Mouse (Mus musculus) MEL (cell line): ENCODE measurements around the gene Dusp1. TPM values are rescaled to one million over a fixed set of nuclear protein-coding genes. Genes with fewer than 3 reads are reported as not detected.

Experiments
- DNase-seq: peaks from one replicate; pipeline ENCODE4 v3.0.0; 2011; ENCODE audit warnings: low read depth, low spot score
- H3K27ac ChIP-seq: 2 replicates; pipeline ENCODE4 v1.5.1; 2012; ENCODE audit warnings: low read depth, mild to moderate bottlenecking, control low read depth, low read length, moderate library complexity; ENCODE audit not compliant: control insufficient read depth
- H3K27me3 ChIP-seq, 2 experiments: fragments of 150-350 bp in 1 of 2; sonication (generic) in 1 of 2; 2 replicates each; pipeline ENCODE4 v1.6.1; 2012; ENCODE audit warnings: low read length in 2 of 2, mild to moderate bottlenecking in 2 of 2, improper control_type of control experiment in 1 of 2, moderate library complexity in 1 of 2; ENCODE audit not compliant: insufficient read depth in 2 of 2, control insufficient read depth in 1 of 2
- H3K36me3 ChIP-seq, 2 experiments: 2 replicates each; pipeline ENCODE4 v1.6.1; 2012 to 2014; ENCODE audit warnings: low read length in 2 of 2, improper control_type of control experiment in 1 of 2, inconsistent platforms in 1 of 2, mild to moderate bottlenecking in 1 of 2; ENCODE audit not compliant: insufficient read depth in 2 of 2, control insufficient read depth in 1 of 2
- H3K4me1 ChIP-seq, 2 experiments: fragments of 150-350 bp in 1 of 2; sonication (generic) in 1 of 2; 2 replicates each; pipeline ENCODE4 v1.6.1; 2012; ENCODE audit warnings: low read length in 2 of 2, improper control_type of control experiment in 1 of 2, mild to moderate bottlenecking in 1 of 2; ENCODE audit not compliant: insufficient read depth in 2 of 2, control insufficient read depth in 1 of 2
- H3K4me3 ChIP-seq, 2 experiments: fragments of 150-350 bp in 1 of 2; sonication (generic) in 1 of 2; 2 replicates each; pipeline ENCODE4 v1.5.1; 2012; ENCODE audit warnings: low read depth in 2 of 2, low read length in 2 of 2, mild to moderate bottlenecking in 2 of 2, moderate library complexity in 2 of 2, control low read depth in 1 of 2, improper control_type of control experiment in 1 of 2; ENCODE audit not compliant: control insufficient read depth in 1 of 2, insufficient read depth in 1 of 2
- H3K79me2 ChIP-seq: 2 replicates; pipeline ENCODE4 v1.6.1; 2012; ENCODE audit warnings: mild to moderate bottlenecking, low read length, moderate library complexity; ENCODE audit not compliant: control insufficient read depth, poor library complexity, insufficient read depth
- H3K9ac ChIP-seq: 2 replicates; pipeline ENCODE4 v1.6.1; 2012; ENCODE audit warnings: low read depth, mild to moderate bottlenecking, control low read depth, low read length, moderate library complexity; ENCODE audit not compliant: control insufficient read depth, poor library complexity, severe bottlenecking
- H3K9me3 ChIP-seq: fragments of 150-350 bp; sonication (generic); replicated peaks from 2 replicates; pipeline ENCODE4 v1.6.1; 2012; ENCODE audit warnings: mild to moderate bottlenecking, low read length, improper control_type of control experiment, moderate library complexity; ENCODE audit not compliant: insufficient read depth
- CHD1 ChIP-seq: IDR thresholded peaks from 2 replicates; pipeline ENCODE4 v1.6.1; 2012; ENCODE audit warnings: low read depth, mild to moderate bottlenecking, inconsistent platforms, low read length, improper control_type of control experiment
- CHD2 ChIP-seq: IDR thresholded peaks from 2 replicates; pipeline ENCODE4 v1.6.1; 2011; ENCODE audit warnings: low read length, improper control_type of control experiment
- CTCF ChIP-seq, 3 experiments: IDR thresholded peaks in 2 of 3; conservative IDR thresholded peaks in 1 of 3; 2 replicates each; pipeline ENCODE4 v1.5.1; 2011 to 2012; ENCODE audit warnings: low read length in 3 of 3, low read depth in 2 of 3, mild to moderate bottlenecking in 2 of 3, improper control_type of control experiment in 1 of 3, inconsistent platforms in 1 of 3, mixed read lengths in 1 of 3, moderate library complexity in 1 of 3; ENCODE audit not compliant: control insufficient read depth in 1 of 3, insufficient read depth in 1 of 3, poor library complexity in 1 of 3, severe bottlenecking in 1 of 3
- ELF1 ChIP-seq: IDR thresholded peaks from 2 replicates; pipeline ENCODE4 v1.6.1; 2014; ENCODE audit warnings: low read depth, mild to moderate bottlenecking, inconsistent platforms, low read length, improper control_type of control experiment, moderate library complexity
- ETS1 ChIP-seq: IDR thresholded peaks from 2 replicates; pipeline ENCODE4 v1.6.1; 2012; ENCODE audit warnings: low read depth, mild to moderate bottlenecking, inconsistent platforms, low read length, improper control_type of control experiment, moderate library complexity
- GATA1 ChIP-seq: IDR thresholded peaks from 2 replicates; pipeline ENCODE4 v1.6.1; 2011; ENCODE audit warnings: low read depth, low read length, improper control_type of control experiment
- HCFC1 ChIP-seq: IDR thresholded peaks from 2 replicates; pipeline ENCODE4 v1.6.1; 2012; ENCODE audit warnings: low read depth, mild to moderate bottlenecking, inconsistent platforms, low read length, improper control_type of control experiment, moderate library complexity
- JUND ChIP-seq: IDR thresholded peaks from 2 replicates; pipeline ENCODE4 v1.6.1; 2011; ENCODE audit warnings: low read depth, mild to moderate bottlenecking, improper control_type of control experiment, low read length
- MAX ChIP-seq: IDR thresholded peaks from 2 replicates; pipeline ENCODE4 v1.6.1; 2011; ENCODE audit warnings: low read length, improper control_type of control experiment
- MXI1 ChIP-seq: IDR thresholded peaks from 2 replicates; pipeline ENCODE4 v1.6.1; 2011; ENCODE audit warnings: mild to moderate bottlenecking, low read depth, low read length, improper control_type of control experiment
- NRF1 ChIP-seq: IDR thresholded peaks from 2 replicates; pipeline ENCODE4 v1.6.1; 2014; ENCODE audit warnings: low read depth, mild to moderate bottlenecking, inconsistent platforms, low read length, improper control_type of control experiment, moderate library complexity; ENCODE audit not compliant: poor library complexity, insufficient read depth, severe bottlenecking
- RAD21 ChIP-seq: IDR thresholded peaks from 2 replicates; pipeline ENCODE4 v1.6.1; 2011; ENCODE audit warnings: mild to moderate bottlenecking, low read depth, low read length, improper control_type of control experiment
- SMC3 ChIP-seq: IDR thresholded peaks from 2 replicates; pipeline ENCODE4 v1.6.1; 2011; ENCODE audit warnings: low read depth, low read length, improper control_type of control experiment
- TBP ChIP-seq: IDR thresholded peaks from 2 replicates; pipeline ENCODE4 v1.8.0; 2011; ENCODE audit warnings: low read depth, low read length, improper control_type of control experiment
- UBTF ChIP-seq: IDR thresholded peaks from 2 replicates; pipeline ENCODE4 v1.6.1; 2012; ENCODE audit warnings: low read depth, mild to moderate bottlenecking, inconsistent platforms, low read length, improper control_type of control experiment, moderate library complexity, borderline replicate concordance; ENCODE audit not compliant: insufficient read depth
- USF2 ChIP-seq, 2 experiments: IDR thresholded peaks; 2 replicates each; pipeline ENCODE4 v1.6.1; 2011 to 2012; ENCODE audit warnings: improper control_type of control experiment in 2 of 2, low read length in 2 of 2, borderline replicate concordance in 1 of 2, inconsistent platforms in 1 of 2, low read depth in 1 of 2, mild to moderate bottlenecking in 1 of 2; ENCODE audit not compliant: insufficient read depth in 1 of 2
- ZC3H11A ChIP-seq: IDR thresholded peaks from 2 replicates; pipeline ENCODE4 v1.6.1; 2012; ENCODE audit warnings: low read depth, mild to moderate bottlenecking, inconsistent platforms, low read length, improper control_type of control experiment
- ZNF384 ChIP-seq: IDR thresholded peaks from 2 replicates; pipeline ENCODE4 v1.6.1; 2012; ENCODE audit warnings: low read depth, mild to moderate bottlenecking, inconsistent platforms, low read length, improper control_type of control experiment
- polyA plus RNA-seq, 2 experiments: library from polyadenylated mRNA; stranded (reverse) in 1 of 2; unstranded in 1 of 2; fragments of >175 nt in 1 of 2; fragments of >200 nt in 1 of 2; gene quantifications; 2 replicates each; pipeline versions ENCODE4 v1.2.1 to v1.2.4; 2012; ENCODE audit warnings: low replicate concordance in 2 of 2, low read depth in 1 of 2; ENCODE audit not compliant: insufficient read length in 2 of 2, insufficient read depth in 1 of 2, missing spikeins in 1 of 2
- total RNA-seq: library from RNA; depleted of rRNA; stranded (reverse); fragments of 300-350 nt; gene quantifications from 2 replicates; pipeline ENCODE4 v1.2.3, GENCODE M21; 2012

The Dusp1 gene
- total and polyA plus RNA-seq, 3 experiments, result 0.96 to 5.0 TPM; not detected in 1

DNA sequence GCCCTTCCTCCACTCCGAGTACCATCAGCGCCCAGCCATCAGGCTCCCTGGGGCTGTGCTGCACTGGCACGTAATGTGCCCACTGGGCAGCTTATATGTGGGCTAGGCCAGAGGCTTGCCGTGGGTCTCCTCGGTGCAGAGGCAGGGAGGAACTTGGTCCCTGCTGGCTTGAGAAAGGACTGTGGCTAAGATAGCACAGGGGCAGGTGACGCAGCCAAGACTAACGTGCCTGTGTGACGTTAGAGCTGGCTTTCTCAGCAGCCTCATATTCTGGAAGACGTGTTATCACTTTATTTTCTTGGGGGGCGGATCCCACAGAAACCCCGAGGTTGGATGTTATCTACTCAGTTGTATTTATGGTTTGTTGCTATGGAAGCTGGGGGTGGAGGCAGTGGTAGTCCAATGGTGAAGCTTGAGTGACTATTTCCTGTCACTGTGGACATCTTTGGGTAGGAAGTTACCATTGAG lies 8.8 kb upstream of the Dusp1 start (continued):
- TF ChIP-seq USF2 (IDR thresholded peaks at IDR 0.05; ENCODE audit: borderline replicate concordance in 1 of 2, insufficient read depth in 1 of 2, low read depth in 1 of 2, low read length in 2 of 2), result no peak
- TF ChIP-seq CHD2, result no peak
- TF ChIP-seq, all 39 proteins: peak for 13

DNA sequence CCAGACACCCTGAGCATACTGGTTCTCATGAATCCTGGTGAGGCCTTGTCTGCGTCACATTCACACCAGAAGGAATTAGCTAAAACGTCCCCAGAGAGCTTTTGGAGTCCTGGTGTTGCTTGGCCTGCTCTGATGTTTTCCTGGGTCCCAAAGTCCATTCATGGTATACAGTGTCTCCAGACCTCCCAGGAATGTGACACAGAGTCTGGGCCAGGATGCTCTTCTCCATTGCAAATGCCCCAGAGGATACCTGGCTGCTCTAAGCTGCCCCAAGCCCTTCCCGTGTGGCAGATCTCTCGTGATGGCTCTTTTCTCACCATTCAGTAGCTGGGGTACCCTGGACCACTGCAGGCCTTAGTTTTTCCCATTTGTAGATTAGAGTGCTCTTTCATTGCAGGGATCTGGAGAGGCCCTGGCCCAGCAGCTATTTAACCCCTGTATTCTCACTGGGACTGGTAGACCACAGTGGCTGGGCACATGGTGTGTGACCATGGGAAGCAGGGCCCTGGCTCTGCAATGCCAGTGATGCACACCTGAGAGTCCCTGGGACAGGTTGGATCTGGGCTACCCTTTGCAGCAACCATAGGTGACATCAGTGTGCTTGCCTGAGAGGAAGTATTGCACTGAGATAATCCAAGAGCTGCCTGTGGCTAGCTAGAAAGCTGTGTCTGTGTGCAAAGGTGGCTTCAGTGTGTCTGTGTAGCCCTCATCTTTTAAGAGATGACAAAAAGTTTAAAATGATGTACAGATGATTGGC lies 7.8 kb upstream of the Dusp1 start:
- TF ChIP-seq HCFC1 (no peak), SMC3 (no peak), CHD1 (no peak), CTCF (IDR thresholded peaks at IDR 0.05 in 2 of 3, conservative IDR thresholded peaks at IDR 0.05 in 1 of 3; ENCODE audit: control insufficient read depth in 1 of 3, insufficient read depth in 1 of 3, low read depth in 2 of 3, low read length in 3 of 3, poor library complexity in 1 of 3, severe bottlenecking in 1 of 3) (no peak), NRF1 (no peak), RAD21 (no peak), MAX (no peak), ZNF384 (no peak), TBP (no peak), USF2 (IDR thresholded peaks at IDR 0.05; ENCODE audit: borderline replicate concordance in 1 of 2, insufficient read depth in 1 of 2, low read depth in 1 of 2, low read length in 2 of 2) (no peak), JUND (no peak), ELF1 (no peak), ZC3H11A (no peak), UBTF (no peak)
- no peaks in the 10 kb centered on the region for H3K27me3 ChIP-seq

DNA sequence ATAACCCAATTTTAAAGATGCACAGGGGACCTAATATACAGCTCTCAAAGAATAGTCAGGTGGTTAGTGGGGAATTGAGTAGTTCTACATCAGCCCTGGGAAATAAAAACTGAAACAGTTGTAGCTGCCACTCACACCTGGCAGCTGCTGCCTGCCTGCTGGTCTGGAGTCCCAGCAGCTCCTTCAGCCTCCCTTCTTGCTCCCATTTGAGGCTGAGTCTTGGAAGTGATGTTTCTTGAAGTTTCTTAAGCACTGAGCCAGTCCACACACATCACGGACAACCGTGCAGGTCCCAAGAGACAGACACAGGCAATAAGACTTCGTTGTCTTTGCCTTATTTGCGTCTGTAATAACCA lies 5.9 kb upstream of the Dusp1 start:
- peaks cover 0 to 8% of the 10 kb centered on the region in 2 experiments; a peak in 3 of 4 replicates for H3K36me3 ChIP-seq
- no peak for TF ChIP-seq GATA1
- TF ChIP-seq ZC3H11A, result no peak
- no peak for TF ChIP-seq UBTF
- TF ChIP-seq USF2 (IDR thresholded peaks at IDR 0.05; ENCODE audit: borderline replicate concordance in 1 of 2, insufficient read depth in 1 of 2, low read depth in 1 of 2, low read length in 2 of 2), result no peak
- no peak for TF ChIP-seq ETS1
- no peak for TF ChIP-seq MXI1
- TF ChIP-seq ZNF384, result no peak
- H3K27me3 ChIP-seq, result no peaks in the 10 kb centered on the region
- H3K9ac ChIP-seq, result no peak overlapping the region
- DNase-seq, result no peak
- peaks cover 26% of the 10 kb centered on the region for H3K79me2 ChIP-seq
- H3K4me3 ChIP-seq, result no peak overlapping the region
- no peak overlapping the region for H3K27ac ChIP-seq
- H3K9me3 ChIP-seq, result no peaks in the 10 kb centered on the region
- H3K4me1 ChIP-seq, result peaks cover 0 to 12% of the 10 kb centered on the region in 2 experiments

More for the DNA sequence above, 7.8 kb upstream of the Dusp1 start:
- Histone ChIP-seq H3K79me2 (peaks cover 13% of the 10 kb centered on the region), H3K4me3 (no peak overlapping the region), H3K36me3 (peaks cover 0 to 8% of the 10 kb centered on the region in 2 experiments; a peak in 2 of 4 replicates), H3K9me3 (no peaks in the 10 kb centered on the region), H3K9ac (no peak overlapping the region), H3K4me1 (peaks cover 0 to 12% of the 10 kb centered on the region in 2 experiments), H3K27ac (no peak overlapping the region; the same call in 1 of the 2 replicates)
- no peak for DNase-seq
